Mouse (Mus musculus): ENCODE results near the gene Lrrc29. TPM values are rescaled to one million over a fixed set of nuclear protein-coding genes. Genes with fewer than 3 reads are reported as not detected.

Lrrc29 gene
- polyA plus RNA-seq, 1 experiment, result 1.5 TPM

GRCm38 (mm10) chr8:105341399-105341798, 15.3 kb upstream of the Lrrc29 start:
- TF ChIP-seq POLR2A (IDR thresholded peaks at IDR 0.05; ENCODE audit: insufficient read depth, low read length), result no peak
- no peak for TF ChIP-seq EP300 (IDR thresholded peaks at IDR 0.05; ENCODE audit: insufficient read depth, low read depth, low read length)
- no peak for TF ChIP-seq CTCF (IDR thresholded peaks at IDR 0.05; ENCODE audit: low read depth, low read length)
- H3K9me3 ChIP-seq (replicated peaks; ENCODE audit: control insufficient read depth, insufficient read depth, low read length, poor library complexity, severe bottlenecking), result no peaks in the 10 kb centered on the region
- H3K9ac ChIP-seq (ENCODE audit: low read depth, poor library complexity, severe bottlenecking), result no peak overlapping the region
- H3K36me3 ChIP-seq (ENCODE audit: control insufficient read depth, insufficient read depth, low read length, poor library complexity, severe bottlenecking), result no peaks in the 10 kb centered on the region; the same call in 1 of the 2 replicates
- H3K4me1 ChIP-seq (ENCODE audit: control insufficient read depth, insufficient read depth, low read length), result peaks cover 8% of the 10 kb centered on the region
- H3K27me3 ChIP-seq (ENCODE audit: control insufficient read depth, insufficient read depth, low read length, poor library complexity, severe bottlenecking), result no peaks in the 10 kb centered on the region
- no peak overlapping the region for H3K27ac ChIP-seq (ENCODE audit: insufficient read depth, low read length)
- H3K4me3 ChIP-seq (ENCODE audit: low read depth, low read length), result no peak overlapping the region

DNA sequence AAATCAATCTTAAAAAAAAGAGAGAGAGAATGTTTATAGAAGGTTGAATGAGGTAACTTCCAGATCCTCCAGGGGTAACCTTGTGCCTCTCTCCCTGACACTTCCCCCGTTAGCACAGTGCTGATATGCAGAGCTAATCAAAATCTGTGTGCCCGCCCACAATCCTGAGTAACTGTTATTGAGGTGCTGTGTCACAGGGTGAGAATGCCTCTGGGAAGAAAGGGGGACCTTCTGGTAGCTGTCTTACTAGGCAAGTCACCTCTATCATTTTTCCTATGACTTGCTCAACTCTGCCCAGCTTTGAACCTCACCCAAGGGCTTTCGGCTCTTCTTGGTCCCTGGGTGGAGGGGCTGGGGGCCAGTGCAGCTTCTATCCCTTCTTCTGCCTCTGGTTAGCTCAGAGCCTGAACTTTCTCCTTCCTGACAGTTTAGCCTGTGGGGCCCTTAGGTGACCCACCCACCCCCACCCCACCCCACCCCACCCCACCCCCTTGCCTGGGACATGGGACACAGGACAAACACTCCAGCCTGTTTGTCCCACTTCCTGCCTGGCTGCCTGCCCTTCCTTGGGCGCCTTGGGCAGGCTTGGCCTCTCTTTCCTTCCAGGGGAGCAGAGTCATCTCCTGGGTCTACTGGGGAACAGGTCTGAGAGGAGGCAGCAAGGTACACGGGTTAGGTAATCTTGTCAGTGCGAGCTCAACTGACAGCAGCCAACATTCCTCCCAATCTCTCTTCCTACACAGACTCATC, 14.0 kb upstream of the Lrrc29 start:
- no peak overlapping the region for H3K27ac ChIP-seq (ENCODE audit: insufficient read depth, low read length)
- H3K9me3 ChIP-seq (replicated peaks; ENCODE audit: control insufficient read depth, insufficient read depth, low read length, poor library complexity, severe bottlenecking), result no peaks in the 10 kb centered on the region
- TF ChIP-seq CTCF (IDR thresholded peaks at IDR 0.05; ENCODE audit: low read depth, low read length) (no peak), EP300 (IDR thresholded peaks at IDR 0.05; ENCODE audit: insufficient read depth, low read depth, low read length) (no peak), POLR2A (IDR thresholded peaks at IDR 0.05; ENCODE audit: insufficient read depth, low read length) (no peak)
- H3K36me3 ChIP-seq (ENCODE audit: control insufficient read depth, insufficient read depth, low read length, poor library complexity, severe bottlenecking), result no peaks in the 10 kb centered on the region; the same call in 1 of the 2 replicates
- no peak overlapping the region for H3K4me3 ChIP-seq (ENCODE audit: low read depth, low read length)
- H3K27me3 ChIP-seq (ENCODE audit: control insufficient read depth, insufficient read depth, low read length, poor library complexity, severe bottlenecking), result no peaks in the 10 kb centered on the region
- H3K9ac ChIP-seq (ENCODE audit: low read depth, poor library complexity, severe bottlenecking), result no peak overlapping the region
- peaks cover 8% of the 10 kb centered on the region for H3K4me1 ChIP-seq (ENCODE audit: control insufficient read depth, insufficient read depth, low read length)

DNA sequence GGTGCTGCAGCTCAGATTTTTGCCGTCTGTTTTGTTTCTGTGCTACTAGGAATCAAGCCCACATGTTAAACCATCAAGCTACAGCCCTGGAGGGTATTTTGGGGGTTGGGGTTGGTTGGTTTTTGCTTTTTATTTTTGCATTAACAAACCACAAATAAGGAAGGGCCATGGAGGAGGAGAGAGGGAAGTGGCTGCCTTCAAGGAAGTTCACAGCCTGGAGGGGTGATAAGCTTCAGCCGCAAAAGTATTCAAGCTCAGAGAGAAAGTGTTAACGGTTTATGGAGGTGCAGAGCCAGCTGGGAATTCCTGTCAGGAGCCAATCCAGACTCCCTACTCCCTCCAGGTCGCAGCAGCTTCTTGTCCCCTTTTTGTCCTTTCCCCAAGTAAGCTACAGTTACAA, 12.9 kb upstream of the Lrrc29 start:
- Histone ChIP-seq H3K27ac (ENCODE audit: insufficient read depth, low read length) (no peak overlapping the region), H3K27me3 (ENCODE audit: control insufficient read depth, insufficient read depth, low read length, poor library complexity, severe bottlenecking) (no peaks in the 10 kb centered on the region), H3K4me1 (ENCODE audit: control insufficient read depth, insufficient read depth, low read length) (peaks cover 8% of the 10 kb centered on the region), H3K36me3 (ENCODE audit: control insufficient read depth, insufficient read depth, low read length, poor library complexity, severe bottlenecking) (peaks cover 4% of the 10 kb centered on the region), H3K9me3 (replicated peaks; ENCODE audit: control insufficient read depth, insufficient read depth, low read length, poor library complexity, severe bottlenecking) (no peaks in the 10 kb centered on the region), H3K4me3 (ENCODE audit: low read depth, low read length) (no peak overlapping the region), H3K9ac (ENCODE audit: low read depth, poor library complexity, severe bottlenecking) (no peak overlapping the region)
- no peak for TF ChIP-seq EP300 (IDR thresholded peaks at IDR 0.05; ENCODE audit: insufficient read depth, low read depth, low read length)
- TF ChIP-seq CTCF (IDR thresholded peaks at IDR 0.05; ENCODE audit: low read depth, low read length), result no peak
- TF ChIP-seq POLR2A (IDR thresholded peaks at IDR 0.05; ENCODE audit: insufficient read depth, low read length), result no peak

GRCm38 (mm10) chr8:105336373-105337130, 10.5 kb upstream of the Lrrc29 start:
- H3K4me1 ChIP-seq (ENCODE audit: control insufficient read depth, insufficient read depth, low read length), result peaks cover 5% of the 10 kb centered on the region
- H3K4me3 ChIP-seq (ENCODE audit: low read depth, low read length), result peak overlapping the region; percentile 50
- no peaks in the 10 kb centered on the region for H3K27me3 ChIP-seq (ENCODE audit: control insufficient read depth, insufficient read depth, low read length, poor library complexity, severe bottlenecking)
- H3K9me3 ChIP-seq (replicated peaks; ENCODE audit: control insufficient read depth, insufficient read depth, low read length, poor library complexity, severe bottlenecking), result no peaks in the 10 kb centered on the region
- TF ChIP-seq POLR2A (IDR thresholded peaks at IDR 0.05; ENCODE audit: insufficient read depth, low read length) (no peak), EP300 (IDR thresholded peaks at IDR 0.05; ENCODE audit: insufficient read depth, low read depth, low read length) (no peak), CTCF (IDR thresholded peaks at IDR 0.05; ENCODE audit: low read depth, low read length) (no peak)
- H3K27ac ChIP-seq (ENCODE audit: insufficient read depth, low read length), result no peak overlapping the region
- peak overlapping the region; percentile 11; the same call in 1 of the 2 replicates for H3K9ac ChIP-seq (ENCODE audit: low read depth, poor library complexity, severe bottlenecking)
- H3K36me3 ChIP-seq (ENCODE audit: control insufficient read depth, insufficient read depth, low read length, poor library complexity, severe bottlenecking), result peaks cover 7% of the 10 kb centered on the region

GRCm38 (mm10) chr8:105332523-105332922, 6.4 kb upstream of the Lrrc29 start:
- Histone ChIP-seq H3K4me1 (ENCODE audit: control insufficient read depth, insufficient read depth, low read length) (peaks cover 1% of the 10 kb centered on the region), H3K9ac (ENCODE audit: low read depth, poor library complexity, severe bottlenecking) (no peak overlapping the region), H3K27me3 (ENCODE audit: control insufficient read depth, insufficient read depth, low read length, poor library complexity, severe bottlenecking) (no peaks in the 10 kb centered on the region), H3K9me3 (replicated peaks; ENCODE audit: control insufficient read depth, insufficient read depth, low read length, poor library complexity, severe bottlenecking) (no peaks in the 10 kb centered on the region), H3K27ac (ENCODE audit: insufficient read depth, low read length) (no peak overlapping the region), H3K36me3 (ENCODE audit: control insufficient read depth, insufficient read depth, low read length, poor library complexity, severe bottlenecking) (peaks cover 35% of the 10 kb centered on the region), H3K4me3 (ENCODE audit: low read depth, low read length) (no peak overlapping the region)
- no peak for TF ChIP-seq EP300 (IDR thresholded peaks at IDR 0.05; ENCODE audit: insufficient read depth, low read depth, low read length)

DNA sequence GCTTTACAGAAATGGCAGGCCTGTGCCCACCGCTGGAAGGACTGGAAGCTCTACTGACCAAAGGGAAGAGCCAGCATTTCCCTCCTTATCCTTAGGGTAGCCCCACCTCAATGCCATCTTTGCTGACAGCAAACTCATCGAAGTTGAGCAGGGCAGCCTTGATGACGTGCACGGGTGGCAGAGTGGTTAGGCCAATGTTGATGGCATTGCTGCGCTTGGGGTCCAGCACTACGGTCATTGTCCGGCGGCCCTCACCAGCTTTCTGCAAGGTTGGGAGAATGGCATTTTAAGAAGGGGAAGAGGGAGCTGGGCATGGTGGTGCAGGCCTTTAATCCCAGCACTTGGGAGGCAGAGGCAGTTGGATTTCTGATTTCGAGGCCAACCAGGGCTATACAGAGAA, 5.9 kb upstream of the Lrrc29 start:
- Histone ChIP-seq H3K4me1 (ENCODE audit: control insufficient read depth, insufficient read depth, low read length) (peaks cover 3% of the 10 kb centered on the region), H3K27ac (ENCODE audit: insufficient read depth, low read length) (no peak overlapping the region), H3K9ac (ENCODE audit: low read depth, poor library complexity, severe bottlenecking) (no peak overlapping the region), H3K36me3 (ENCODE audit: control insufficient read depth, insufficient read depth, low read length, poor library complexity, severe bottlenecking) (peaks cover 35% of the 10 kb centered on the region), H3K27me3 (ENCODE audit: control insufficient read depth, insufficient read depth, low read length, poor library complexity, severe bottlenecking) (no peaks in the 10 kb centered on the region), H3K4me3 (ENCODE audit: low read depth, low read length) (no peak overlapping the region), H3K9me3 (replicated peaks; ENCODE audit: control insufficient read depth, insufficient read depth, low read length, poor library complexity, severe bottlenecking) (no peaks in the 10 kb centered on the region)
- TF ChIP-seq POLR2A (IDR thresholded peaks at IDR 0.05; ENCODE audit: insufficient read depth, low read length) (no peak), EP300 (IDR thresholded peaks at IDR 0.05; ENCODE audit: insufficient read depth, low read depth, low read length) (no peak), CTCF (IDR thresholded peaks at IDR 0.05; ENCODE audit: low read depth, low read length) (no peak)

Data from ES-Bruce4 (cell line).